ENCODE assay signal across 9 mouse cellular contexts in genomic region chr2:128544421-128545137, GRCm38 (mm10). TPM values are rescaled to one million over a fixed set of nuclear protein-coding genes. Genes with fewer than 3 reads are reported as not detected.
DNase-seq lines count a peak whose midpoint lies in the region; ATAC-seq lines count a peak whose summit lies in the region.
"Had no signal": no experiment of that assay in that cellular context is flagged by ENCODE, and none has a peak within 500 bp of the region (broad histone marks: within the 10 kb centered on the region; RNA-seq: fewer than 3 reads in every experiment).

No protein-coding gene starts in this region.

- DNase-seq in adrenal gland, postnatal 10 days, result peak; percentile 27
- DNase-seq in adrenal gland, adult 18-20 months (ENCODE audit: low spot score in 2 of 2), result no peak
- peak; percentile 45 for DNase-seq in midbrain, embryonic 10.5 days (ENCODE audit: low spot score)
- DNase-seq in hindlimb bud, embryonic 11.5 days (ENCODE audit: extremely low spot score, low read depth, low spot score), result peak; percentile 44
- DNase-seq in lung, postnatal 36 days, result peak; percentile 81
- peak; percentile 49 for DNase-seq in testis, postnatal 10 days (ENCODE audit: low spot score)

- no peak for ATAC-seq in midbrain, embryonic 16.5 days
- peak; percentile 77 for ATAC-seq in common myeloid progenitor, adult 5-6 weeks (replicated peaks; ENCODE audit: low read depth, poor library complexity, severe bottlenecking)

- H3K27me3 ChIP-seq in midbrain, embryonic 10.5 days (ENCODE audit: low read depth, poor library complexity, severe bottlenecking), result no peaks in the 10 kb centered on the region
- no peaks in the 10 kb centered on the region for H3K27me3 ChIP-seq in midbrain, embryonic 16.5 days (ENCODE audit: control insufficient read depth, insufficient read depth, low read depth, low read length)

- 50% methylated on average over 5 of the region's 5 CpGs for WGBS in midbrain, embryonic 10.5 days
- whole genome bisulfite sequencing in midbrain, embryonic 16.5 days, result 42% methylated on average over 5 of the region's 5 CpGs

- H3K4me2 ChIP-seq in midbrain, embryonic 16.5 days (ENCODE audit: low read length), result no peak overlapping the region

- H3K9ac ChIP-seq in midbrain, embryonic 16.5 days (ENCODE audit: low read depth, low read length), result no peak overlapping the region

- peaks cover 8% of the 10 kb centered on the region for H3K4me1 ChIP-seq in midbrain, embryonic 10.5 days
- no peaks in the 10 kb centered on the region for H3K4me1 ChIP-seq in midbrain, embryonic 16.5 days (ENCODE audit: control insufficient read depth, insufficient read depth, low read length)

- no peaks in the 10 kb centered on the region for H3K9me3 ChIP-seq in midbrain, embryonic 10.5 days (replicated peaks)
- no peaks in the 10 kb centered on the region for H3K9me3 ChIP-seq in midbrain, embryonic 16.5 days (replicated peaks; ENCODE audit: control insufficient read depth, low read length, poor library complexity, severe bottlenecking)

- no peak overlapping the region for H3K4me3 ChIP-seq in midbrain, embryonic 10.5 days
- no peak overlapping the region for H3K4me3 ChIP-seq in midbrain, embryonic 16.5 days (ENCODE audit: low read depth, low read length)

- 0 out of 2 replicates have a peak overlapping the region, but pooled peaks have one; percentile 10 for H3K27ac ChIP-seq in midbrain, embryonic 10.5 days (replicated peaks)
- H3K27ac ChIP-seq in midbrain, embryonic 16.5 days (ENCODE audit: low read length), result no peak overlapping the region
- H3K27ac ChIP-seq: macrophage had no signal

- H3K36me3 ChIP-seq in midbrain, embryonic 10.5 days, result no peaks in the 10 kb centered on the region
- H3K36me3 ChIP-seq in midbrain, embryonic 16.5 days (ENCODE audit: control insufficient read depth, insufficient read depth, low read length), result no peaks in the 10 kb centered on the region

RNA-seq across cellular contexts. Expression of gene Spdye4c, which starts 46.4 kb away (rescaled TPM):
- not detected for total RNA-seq in adrenal gland, postnatal 10 days (2021)
- total RNA-seq in adrenal gland, adult 18-20 months (2021), result not detected
- polyA plus RNA-seq in midbrain, embryonic 10.5 days (2016; fragmentation: Nextera tagmentation; extraction: Ambion mirVana), result not detected in 2 replicates
- polyA plus RNA-seq in midbrain, embryonic 16.5 days (2015; fragmentation: Nextera tagmentation; extraction: Ambion mirVana), result not detected in 2 replicates
- not detected in 2 replicates for total RNA-seq in common myeloid progenitor, adult 5-6 weeks (2017)
- polyA plus RNA-seq: macrophage had no signal

Comparison
In these comparisons a context has a peak if more than half of its experiments do, and no peak if none do; other contexts are left out.
1. DNase-seq: peak in adrenal gland, postnatal 10 days (single experiment), midbrain, embryonic 10.5 days (single experiment), hindlimb bud, embryonic 11.5 days (single experiment), lung, postnatal 36 days (single experiment) and testis, postnatal 10 days (single experiment); none in adrenal gland, adult 18-20 months (0 of 2).